Mouse (Mus musculus): ENCODE measurements around the gene Stat5b.
"Not testable (repeated sequence)": the region's sequence is repeated elsewhere in the genome, so short reads cannot be mapped to it uniquely, and the experiment has no call there.

Stat5b gene

DNA sequence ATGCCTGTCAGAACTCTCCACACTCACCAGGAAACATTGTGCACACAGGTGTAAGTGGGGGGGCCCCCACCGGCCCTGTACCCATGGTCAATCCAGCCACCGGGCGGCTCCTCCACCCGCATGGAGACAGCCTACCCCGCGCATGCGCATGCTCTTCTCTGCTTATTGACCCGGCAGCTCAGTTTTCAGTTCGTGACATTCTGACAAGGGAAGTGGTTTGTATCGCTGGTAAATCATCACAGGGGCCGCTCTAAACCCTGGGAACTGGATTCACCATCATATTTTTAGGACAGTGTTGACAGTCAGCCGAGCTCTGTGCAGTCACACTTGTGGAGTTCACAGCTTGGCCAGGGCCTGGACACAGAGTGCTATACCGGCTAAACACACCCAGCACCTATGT is 36.0 kb downstream of the Stat5b start:
- no peak for DNase-seq (ENCODE audit: low read depth, low spot score)

DNA sequence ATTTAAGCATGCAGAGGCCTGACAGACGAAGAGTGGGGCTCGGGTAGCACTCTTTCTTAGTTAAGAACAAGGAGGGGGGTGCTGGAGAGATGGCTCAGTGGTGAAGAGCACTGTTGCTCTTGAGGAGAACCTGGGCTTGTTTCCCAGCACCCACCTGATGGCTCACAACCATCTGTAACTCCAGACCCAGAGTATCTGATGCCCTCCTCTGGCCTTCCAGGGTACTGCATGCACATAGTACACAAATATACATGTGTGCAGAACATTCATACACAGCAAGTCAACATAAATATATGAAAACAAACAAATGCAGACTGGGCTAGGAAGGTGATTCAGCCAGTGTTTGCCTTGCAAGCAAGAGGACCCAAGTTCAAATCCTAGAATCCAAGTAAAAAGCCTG is 39.4 kb downstream of the Stat5b start:
- no peak for DNase-seq (ENCODE audit: low read depth, low spot score)

DNA sequence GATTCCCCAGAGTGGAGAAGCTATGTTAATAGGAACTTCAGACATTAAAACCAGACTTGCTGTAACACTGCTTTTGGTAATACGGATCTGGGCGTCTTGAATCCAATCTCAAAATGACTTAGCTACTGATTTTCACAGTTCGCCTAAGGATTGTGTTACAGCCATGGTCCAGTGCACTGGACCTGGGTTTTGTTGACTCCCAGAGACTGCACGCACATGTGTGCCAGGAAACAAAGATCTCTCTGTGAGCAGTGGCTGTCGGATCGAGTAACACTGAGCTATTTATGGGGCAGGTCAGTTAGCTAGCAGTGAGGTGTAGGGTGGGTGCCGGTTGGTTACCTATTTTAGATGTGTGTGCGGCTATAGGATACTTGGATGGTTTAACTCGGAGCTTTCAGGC is 40.0 kb downstream of the Stat5b start:
- no peak for DNase-seq (ENCODE audit: low read depth, low spot score)

DNA sequence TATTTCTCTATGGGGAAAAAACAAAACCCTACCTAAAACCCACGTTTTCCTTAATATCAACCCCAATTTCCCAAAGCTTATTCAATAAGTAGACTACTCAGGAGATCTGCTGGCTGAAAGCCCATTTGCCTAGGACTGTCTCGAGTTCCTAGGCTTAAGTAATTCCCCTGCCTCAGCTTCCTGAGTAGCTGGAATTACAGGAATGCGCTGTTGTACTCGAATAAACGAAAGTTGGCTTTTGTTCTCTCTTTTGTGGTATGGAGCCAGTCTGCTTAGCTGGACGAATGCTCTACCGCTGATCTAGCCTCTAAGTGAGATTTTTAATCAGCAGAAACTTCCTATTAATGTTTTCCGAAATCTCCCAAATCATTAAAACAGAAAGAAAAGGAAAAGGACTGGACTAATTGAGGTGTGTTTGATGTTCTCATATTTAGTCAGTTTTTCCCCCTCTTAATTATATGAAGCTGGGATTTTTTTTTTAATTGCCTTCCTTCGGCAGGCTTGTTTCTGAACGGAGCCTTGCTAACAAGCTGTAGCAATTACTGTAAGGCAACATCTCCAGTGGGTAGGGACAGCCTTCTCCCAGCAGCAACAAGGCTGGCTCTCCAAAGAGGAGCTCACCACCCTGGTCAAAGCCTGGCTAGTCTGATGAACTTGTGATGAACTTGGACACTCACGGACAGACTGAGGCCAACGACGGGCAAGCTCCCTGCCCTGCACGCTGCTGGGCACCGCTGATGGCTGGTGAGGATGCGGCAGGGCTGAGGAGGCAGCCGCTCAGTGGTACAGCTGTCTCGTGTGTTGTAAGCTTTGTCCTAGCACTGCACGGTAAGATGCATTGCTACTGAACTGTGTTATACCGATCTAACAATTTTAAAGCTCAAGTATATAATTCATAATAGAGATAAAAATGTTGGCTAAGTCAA is 43.9 kb downstream of the Stat5b start:
- DNase-seq (ENCODE audit: low read depth, low spot score) = no peak

DNA sequence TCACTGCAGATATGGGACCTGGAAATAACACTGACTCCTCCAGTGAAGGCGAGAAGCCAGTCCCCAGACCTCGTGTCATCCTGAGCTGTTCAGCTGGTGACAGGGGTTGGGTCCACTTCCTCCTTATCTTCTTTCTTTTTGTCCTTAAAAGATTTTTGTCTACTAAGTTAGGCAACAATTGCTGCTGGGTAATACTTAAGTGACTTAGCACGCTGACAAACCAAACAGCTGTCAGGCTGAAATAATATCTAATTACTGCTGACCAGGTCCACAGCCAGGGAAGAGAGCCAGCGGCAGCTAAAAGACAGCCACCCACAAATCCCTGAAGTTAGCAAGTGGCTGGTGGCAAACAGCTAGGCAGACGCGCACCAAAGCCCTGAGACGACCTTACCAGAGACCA is 45.0 kb downstream of the Stat5b start:
- DNase-seq (ENCODE audit: low read depth, low spot score) = no peak

DNA sequence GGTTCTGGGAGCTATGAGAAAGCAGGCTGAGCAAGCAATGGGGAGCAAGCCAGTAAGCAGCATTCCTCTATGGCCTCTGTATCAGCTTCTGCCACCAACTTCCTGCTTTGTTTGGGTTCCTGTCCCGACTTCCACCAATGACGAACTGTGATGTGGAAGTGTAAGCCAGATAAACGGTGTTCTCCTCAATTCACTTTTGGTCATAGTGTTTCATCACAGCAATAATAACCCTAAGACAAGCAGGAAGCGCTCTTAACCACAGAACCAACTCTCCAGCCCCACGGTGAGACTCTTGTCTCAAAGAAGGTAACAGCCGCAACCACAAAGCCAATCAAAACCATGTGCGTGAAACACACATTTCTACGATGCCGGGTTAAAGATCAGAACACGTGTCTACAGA is 46.1 kb downstream of the Stat5b start:
- no peak for DNase-seq (ENCODE audit: low read depth, low spot score)

DNA sequence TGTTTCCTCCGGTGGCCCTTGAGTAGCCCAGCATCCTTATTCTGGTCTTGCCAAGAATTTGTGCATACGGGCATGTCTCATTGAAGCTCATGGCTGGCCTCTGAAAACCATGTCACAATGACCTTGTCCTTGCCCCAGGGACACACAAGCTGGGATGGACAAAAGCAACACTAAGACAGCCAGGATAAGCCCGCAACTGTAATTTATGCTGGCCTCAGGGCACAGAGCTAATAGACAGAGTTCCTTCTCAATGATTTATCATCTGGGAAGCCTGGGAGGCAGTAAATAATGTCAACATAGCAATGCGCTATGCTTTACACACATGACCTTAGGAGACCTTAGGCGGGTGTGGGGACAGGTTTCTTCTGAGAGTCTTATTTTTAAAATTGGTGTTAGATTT is 51.1 kb downstream of the Stat5b start:
- DNase-seq (ENCODE audit: low read depth, low spot score) = no peak

DNA sequence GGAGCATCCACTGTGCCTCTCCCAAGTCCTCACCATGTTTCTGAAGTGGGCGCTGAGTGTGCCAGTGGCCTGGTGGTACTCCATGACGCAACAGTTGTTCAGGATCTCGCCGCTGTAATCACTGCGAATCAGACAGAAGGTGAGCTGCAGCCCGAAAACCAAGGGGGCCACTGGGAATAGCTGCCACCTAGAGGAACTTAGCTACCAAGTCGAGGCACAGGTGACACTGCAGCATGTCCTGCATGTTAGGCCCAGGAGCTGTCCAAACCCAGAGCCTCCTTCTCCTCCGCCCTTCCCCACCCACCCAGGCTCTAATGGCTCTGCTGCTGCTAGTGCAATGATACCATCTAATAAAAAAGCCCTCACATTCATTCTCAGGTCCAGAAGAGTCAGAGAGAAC is 53.9 kb downstream of the Stat5b start:
- DNase-seq (ENCODE audit: low read depth, low spot score) = no peak

DNA sequence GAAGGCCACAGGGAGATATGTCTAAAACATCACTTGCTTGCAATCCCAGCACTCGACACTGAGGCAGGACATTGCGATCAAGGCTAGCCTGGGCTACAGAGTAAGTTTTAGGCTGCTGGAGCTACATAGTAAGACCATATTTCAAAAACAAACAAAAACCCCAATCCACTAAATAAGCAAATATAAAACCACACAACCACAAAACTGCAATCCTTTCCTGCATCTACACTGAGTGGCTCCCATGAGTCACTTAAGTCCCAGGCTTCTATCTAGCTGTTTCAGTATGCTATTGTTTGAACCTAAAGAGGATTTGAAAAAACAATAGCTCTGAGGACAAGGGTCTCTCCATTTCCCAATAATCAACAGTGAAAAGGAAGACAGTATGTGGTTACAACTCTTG is 55.1 kb downstream of the Stat5b start:
- no peak for DNase-seq (ENCODE audit: low read depth, low spot score)

DNA sequence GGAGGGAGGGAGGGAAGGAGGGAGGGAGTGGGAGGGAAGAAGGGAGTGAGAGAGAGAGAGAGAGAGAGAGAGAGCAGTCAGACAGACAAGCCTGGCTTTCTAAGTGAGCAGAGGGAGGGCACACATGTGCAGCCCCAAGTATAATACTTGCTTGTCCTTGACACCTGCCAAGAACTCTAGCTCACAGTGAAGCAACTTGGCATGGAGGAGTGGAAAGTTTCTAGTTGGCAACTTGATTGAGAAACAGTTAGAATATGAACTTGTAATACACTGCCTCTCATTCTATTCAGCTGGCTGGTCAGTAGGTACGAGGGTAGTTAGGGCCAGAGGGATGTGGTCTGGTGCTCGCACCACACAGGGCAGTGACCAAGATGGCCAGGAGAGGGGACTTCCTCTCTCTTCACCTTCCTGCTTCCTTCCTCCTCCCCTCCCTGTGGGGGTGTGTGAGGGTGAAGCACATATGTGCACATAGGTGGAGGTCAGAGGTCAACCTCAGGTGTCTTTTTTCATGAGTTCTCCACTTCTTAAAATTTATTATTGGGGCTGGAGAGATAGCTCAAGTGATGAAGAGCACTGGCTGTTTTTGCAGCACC is 59.0 kb downstream of the Stat5b start:
- no peak for DNase-seq (ENCODE audit: low read depth, low spot score)

DNA sequence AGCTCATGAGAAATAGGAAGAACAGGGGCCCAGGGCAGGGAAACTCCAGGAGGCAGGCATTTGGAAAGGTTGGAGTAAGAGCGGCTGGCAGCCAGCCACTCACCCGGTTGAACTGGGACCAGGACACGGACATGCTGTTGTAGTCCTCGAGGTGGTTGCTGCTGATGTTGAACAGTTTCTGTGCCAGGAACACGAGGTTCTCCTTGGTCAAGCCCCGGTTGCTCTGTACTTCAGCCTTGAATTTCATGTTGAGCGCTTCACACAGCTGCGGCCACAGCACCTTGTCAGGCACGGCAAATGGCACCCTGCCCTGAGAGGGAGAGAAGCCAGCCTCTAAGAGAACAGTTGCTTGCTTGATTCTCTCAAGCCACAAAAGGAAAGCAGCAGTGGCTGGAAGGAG is 59.9 kb downstream of the Stat5b start:
- DNase-seq (ENCODE audit: low read depth, low spot score) = not testable (repeated sequence)

DNA sequence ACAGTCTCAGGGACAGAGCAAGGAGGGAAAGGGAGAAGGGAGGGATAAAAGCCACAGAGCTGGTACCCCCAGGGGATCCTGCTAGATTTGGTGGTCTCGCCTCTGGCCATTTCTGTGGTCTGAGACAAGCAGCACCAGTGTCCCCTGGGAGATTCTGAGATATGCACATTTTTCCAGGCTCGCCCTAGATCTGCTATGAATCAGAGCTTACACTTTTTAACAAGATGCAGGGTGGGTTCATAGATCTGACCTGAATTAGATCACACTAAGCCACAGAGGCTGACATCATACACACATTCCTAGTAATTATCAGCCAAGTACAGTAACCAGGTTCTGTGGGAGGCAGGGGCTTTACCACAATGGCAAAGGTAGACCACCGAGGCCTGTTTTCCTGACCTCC is 60.8 kb downstream of the Stat5b start:
- no peak for DNase-seq (ENCODE audit: low read depth, low spot score)

DNA sequence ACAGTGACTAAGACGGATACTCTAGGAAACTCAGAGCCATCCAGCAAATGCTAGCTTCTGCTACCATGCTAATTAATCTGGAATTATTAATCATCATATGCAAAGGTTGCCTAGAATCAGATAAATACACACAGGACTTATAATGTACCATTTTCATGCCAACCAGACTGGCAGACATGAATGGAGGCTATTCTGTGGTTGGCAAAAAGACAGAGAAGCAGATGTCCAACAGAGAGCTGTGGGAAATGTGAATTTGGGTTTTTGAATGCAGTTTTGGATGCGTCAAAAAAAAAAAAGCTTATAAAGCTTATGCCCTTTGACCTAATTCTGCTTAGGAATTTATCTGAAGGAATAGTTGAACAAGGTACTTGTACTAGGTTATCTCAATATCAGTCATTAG is 64.8 kb downstream of the Stat5b start:
- no peak for DNase-seq (ENCODE audit: low read depth, low spot score)

DNA sequence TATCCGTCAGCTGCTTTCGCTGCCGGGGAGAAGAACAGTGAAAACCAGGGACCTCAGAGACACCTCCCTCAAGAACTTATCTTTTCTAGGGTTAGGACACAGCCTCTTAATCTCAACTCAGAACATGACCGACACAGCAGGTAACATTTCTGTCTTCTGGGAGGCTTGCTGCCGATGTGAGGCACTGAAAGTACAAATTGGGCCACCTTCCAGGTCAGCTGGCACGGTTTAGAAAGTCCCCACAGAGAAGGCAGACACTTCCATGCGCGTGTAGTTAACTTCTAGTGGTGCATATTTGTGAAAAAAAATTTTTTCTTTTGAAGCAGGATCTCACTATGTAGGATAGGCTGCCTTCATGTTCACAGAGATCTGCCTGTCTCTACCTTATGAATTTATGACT is 66.2 kb downstream of the Stat5b start:
- no peak for DNase-seq (ENCODE audit: low read depth, low spot score)

DNA sequence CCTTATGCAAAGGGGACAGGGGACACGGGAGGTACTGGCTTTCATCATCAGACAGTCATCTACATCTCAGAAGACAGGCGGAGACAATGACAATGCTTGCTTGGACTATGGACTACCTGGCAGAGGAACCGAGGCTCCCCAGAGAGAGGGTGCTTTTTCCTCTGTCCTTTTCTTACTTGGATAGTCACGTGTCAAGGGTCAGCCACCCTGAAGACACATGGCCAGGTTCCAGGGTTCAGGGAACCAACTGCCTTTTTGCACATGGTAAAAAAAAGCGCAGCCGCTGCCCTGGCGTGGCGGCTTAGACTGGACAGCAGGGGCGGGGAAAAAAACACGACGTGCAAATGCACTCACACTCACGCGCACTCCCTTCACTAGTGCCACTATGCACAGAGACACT is 68.0 kb downstream of the Stat5b start:
- no peak for DNase-seq (ENCODE audit: low read depth, low spot score)

DNA sequence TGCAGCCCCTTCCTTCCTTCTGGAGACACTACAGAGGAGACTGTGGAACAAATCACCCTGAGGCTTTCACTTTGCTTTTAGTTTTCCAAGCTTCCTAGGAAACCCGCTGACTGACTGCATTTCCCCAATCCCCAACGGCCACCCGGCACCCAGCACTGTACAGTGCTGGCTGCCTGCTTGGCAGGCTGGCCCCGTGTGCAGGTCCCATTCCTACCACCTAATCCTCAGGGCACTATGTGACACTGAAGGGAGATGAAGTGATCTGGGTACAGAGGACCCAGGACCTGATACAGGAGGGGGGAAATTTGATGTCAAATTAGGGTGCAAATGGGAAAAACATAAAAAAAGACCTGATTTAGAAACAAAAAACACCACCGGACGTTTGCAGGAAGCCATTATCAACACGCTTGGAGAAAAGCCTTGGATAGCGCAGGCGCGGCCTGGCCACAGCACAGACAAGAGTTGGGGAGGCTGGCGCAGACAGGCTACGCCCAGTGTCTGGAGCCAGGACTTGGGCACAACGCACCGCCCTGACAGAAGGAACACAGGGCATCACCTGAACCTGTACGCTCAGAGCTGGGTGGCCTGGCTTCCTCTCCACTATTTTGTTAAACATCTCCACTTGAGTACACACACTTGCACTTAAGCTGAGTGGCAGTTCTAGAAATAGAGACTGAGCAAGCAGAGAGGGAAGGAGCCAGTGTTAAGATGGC is 68.6 kb downstream of the Stat5b start:
- no peak for DNase-seq (ENCODE audit: low read depth, low spot score)

DNA sequence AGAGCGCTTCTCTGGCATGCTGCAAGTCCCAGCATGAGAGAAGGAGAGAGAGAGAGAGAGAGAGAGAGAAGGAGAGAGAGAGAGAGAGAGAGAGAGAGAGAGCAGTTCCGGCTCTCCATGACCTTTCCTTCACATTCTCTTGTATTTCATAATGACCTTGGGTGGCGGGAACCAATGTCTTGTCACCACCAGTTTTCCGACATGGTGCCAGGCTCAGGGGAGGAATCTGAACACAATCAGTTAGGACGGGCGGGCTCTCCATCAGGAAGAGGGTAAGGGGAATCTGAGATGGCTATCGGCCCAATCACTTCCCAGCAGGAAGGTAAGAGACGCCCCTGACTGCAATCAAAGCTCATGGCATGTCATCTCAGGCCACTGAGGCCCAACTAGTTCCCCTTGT is 70.3 kb downstream of the Stat5b start:
- DNase-seq (ENCODE audit: low read depth, low spot score) = no peak

DNA sequence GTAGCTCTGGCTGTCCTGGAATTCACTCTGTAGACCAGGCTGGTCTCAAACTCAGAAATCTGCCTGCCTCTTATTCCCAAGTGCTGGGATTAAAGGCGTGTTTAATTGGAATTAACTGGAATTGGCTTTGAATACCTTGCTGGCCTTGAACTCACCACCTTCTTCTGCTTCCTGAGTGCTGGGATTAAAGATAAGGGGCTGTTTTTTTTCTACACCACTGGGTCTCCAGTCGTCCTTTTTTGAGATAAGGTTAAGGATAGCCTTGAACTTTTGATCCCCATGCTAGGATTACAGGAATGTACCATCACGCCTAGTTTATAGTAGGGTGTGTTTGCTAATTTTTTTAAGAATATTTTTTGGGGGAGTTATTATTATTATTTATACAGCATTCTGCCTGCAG is 72.5 kb downstream of the Stat5b start:
- no peak for DNase-seq (ENCODE audit: low read depth, low spot score)

DNA sequence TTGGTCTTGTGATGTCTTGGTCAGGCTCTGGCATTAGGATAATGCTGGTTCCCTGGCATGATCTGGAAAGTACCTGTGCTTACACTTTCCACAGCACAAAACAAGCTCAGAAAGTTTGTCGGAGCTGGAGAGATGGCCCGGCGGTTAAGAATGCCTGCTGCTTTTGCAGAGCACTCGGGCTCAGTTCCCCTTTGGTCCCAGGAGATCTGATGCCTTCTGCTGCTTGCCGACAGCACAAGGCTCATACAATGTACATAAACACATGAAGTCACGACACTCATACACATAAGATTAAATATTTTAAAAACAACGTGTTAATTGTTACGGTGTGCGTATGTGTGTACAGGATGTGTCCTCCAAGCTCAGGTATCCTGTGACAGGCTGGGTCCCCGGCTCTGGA is 74.6 kb downstream of the Stat5b start:
- DNase-seq (ENCODE audit: low read depth, low spot score) = no peak

DNA sequence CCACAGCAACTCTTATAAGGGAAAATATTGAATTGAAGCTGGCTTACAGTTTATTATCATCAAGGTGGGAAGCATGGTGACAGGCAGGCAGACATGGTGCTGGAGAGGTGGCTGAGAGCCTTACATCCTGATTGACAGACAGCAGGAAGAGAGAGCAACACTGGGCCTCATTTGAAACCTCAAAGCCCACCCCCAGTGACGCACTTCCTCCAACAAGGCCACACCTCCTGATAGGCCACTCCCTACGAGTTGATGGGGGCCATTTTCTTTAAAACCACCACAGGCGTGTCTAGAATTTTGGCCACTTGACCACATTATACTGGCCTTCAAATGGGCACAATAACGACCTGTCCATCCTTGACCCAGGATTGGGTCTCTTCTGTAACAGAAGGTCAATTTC is 76.3 kb downstream of the Stat5b start:
- no peak for DNase-seq (ENCODE audit: low read depth, low spot score)

DNA sequence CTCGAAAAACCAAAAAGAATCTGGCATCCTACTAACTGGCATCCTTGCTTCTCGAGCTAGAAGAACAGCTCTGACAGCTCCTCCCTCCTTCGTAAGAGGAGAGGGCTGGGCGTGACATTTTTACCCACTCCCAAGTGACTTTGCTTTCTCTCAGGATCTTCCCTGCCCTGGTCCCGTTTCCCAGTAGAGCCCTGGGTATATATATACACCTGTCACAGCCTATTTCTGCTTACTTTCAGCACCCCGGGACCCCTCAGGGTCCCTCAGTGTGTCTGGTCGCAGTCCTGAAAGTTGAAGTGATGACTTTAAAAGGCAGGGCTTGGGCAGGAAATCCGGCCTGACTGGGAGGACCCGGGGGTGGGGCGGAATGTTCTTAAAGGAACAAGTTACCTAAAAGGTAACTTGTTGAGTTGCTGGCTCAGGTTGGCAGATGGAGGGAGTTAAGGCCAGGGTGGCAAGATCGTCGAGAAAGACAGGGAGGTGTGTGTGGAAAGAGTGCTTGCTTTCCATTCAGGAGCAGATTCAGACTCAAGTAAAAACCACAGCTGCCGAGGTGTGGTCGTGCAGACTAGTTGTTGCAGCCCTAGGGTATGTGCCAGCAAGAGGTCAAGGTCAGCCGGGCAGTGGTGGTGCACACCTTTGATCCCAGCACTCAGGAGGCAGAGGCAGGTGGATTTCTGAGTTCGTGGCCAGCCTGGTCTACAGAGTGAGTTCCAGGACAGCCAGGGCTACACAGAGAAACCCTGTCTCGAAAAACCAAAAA is 79.7 kb downstream of the Stat5b start, which contains the start of gene Ghdc:
Ghdc (minus strand) TSS at position 312 of the 763 bp plus-strand sequence.
- DNase-seq (ENCODE audit: low read depth, low spot score) = no peak

DNA sequence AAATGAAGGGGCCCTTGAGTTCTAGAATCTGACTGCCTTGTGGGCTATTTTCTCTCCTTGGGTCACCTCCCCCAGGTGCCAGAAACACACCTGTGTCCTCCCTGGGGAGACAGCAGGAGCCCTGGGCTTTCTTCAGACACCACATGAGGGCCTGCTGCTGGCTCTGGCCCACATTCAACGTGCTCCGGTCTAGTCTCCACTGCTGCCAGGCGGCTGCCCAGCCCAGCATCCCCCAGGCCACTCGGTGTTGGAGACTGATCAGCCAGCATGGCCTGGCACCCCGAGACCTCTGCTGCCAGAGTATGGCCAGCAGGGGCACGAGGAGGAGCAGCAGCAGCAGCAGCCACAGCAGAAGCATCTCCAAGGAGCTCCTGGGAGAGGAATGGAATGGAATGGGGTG is 80.5 kb downstream of the Stat5b start:
- no peak for DNase-seq (ENCODE audit: low read depth, low spot score)
